In the genomic region with DNA sequence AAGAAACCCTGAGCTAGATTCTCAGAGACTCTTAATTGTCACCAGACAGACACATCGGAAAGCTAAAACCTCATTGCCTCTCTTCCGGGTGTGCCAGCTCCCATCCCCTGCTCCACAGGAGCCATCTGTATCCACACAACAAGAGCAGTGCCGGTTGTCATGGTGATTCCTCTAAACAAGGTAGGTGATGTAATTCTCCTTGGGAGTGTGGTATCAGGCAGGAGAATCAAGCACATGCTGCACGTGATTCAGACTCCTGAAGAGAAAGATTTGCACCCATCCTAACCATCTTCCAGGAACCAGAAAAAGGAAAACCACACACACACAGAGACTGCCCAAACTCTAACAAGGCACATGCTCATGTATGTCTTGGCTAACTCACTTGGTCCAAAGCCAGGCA, we compare ENCODE assay signal across 12 mouse cellular contexts.
A peak's percentile ranks its signal among the peaks of the same experiment; 100 is the strongest.
DNase-seq lines count a peak whose midpoint lies in the region; ATAC-seq and TF ChIP-seq lines count a peak whose summit lies in the region.
"Had no signal": no experiment of that assay in that cellular context is flagged by ENCODE, and none has a peak within 500 bp of the region (broad histone marks: within the 10 kb centered on the region; RNA-seq: fewer than 3 reads in every experiment).

No protein-coding gene starts in this region.

- no peak overlapping the region for H3K4me2 ChIP-seq in midbrain, embryonic 14.5 days (ENCODE audit: low read length)
- H3K4me2 ChIP-seq in midbrain, embryonic 11.5 days, result no peak overlapping the region
- H3K4me2 ChIP-seq in heart, embryonic 12.5 days, result no peak overlapping the region

- DNase-seq in midbrain, embryonic 14.5 days, result peak; percentile 80
- DNase-seq in midbrain, embryonic 11.5 days (ENCODE audit: low spot score, missing footprints), result no peak
- DNase-seq in left cerebral cortex, adult 2 months (ENCODE audit: extremely low spot score in 1 of 2, low spot score in 2 of 2), result peak; percentile 47 to 67
- DNase-seq in right cerebral cortex, postnatal 36 days (ENCODE audit: low spot score in 2 of 2), result peak; percentile 82 to 89
- no peak for DNase-seq in heart, postnatal 14 days
- no peak for DNase-seq in heart, embryonic 10.5 days (ENCODE audit: low spot score)
- DNase-seq: adrenal gland, adult 8-10 months; kidney, adult 18-20 months had no signal

- H3K36me3 ChIP-seq in midbrain, embryonic 14.5 days (ENCODE audit: control insufficient read depth, insufficient read depth, low read length), result no peaks in the 10 kb centered on the region
- no peaks in the 10 kb centered on the region for H3K36me3 ChIP-seq in midbrain, embryonic 11.5 days (ENCODE audit: control insufficient read depth, insufficient read depth, low read length)
- no peaks in the 10 kb centered on the region for H3K36me3 ChIP-seq in heart, embryonic 12.5 days
- no peaks in the 10 kb centered on the region for H3K36me3 ChIP-seq in heart, embryonic 10.5 days

- no peaks in the 10 kb centered on the region for H3K27me3 ChIP-seq in midbrain, embryonic 14.5 days (ENCODE audit: control insufficient read depth, insufficient read depth, low read length)
- H3K27me3 ChIP-seq in midbrain, embryonic 11.5 days (ENCODE audit: control insufficient read depth, insufficient read depth, low read length), result no peaks in the 10 kb centered on the region
- H3K27me3 ChIP-seq in heart, embryonic 12.5 days (replicated peaks), result no peaks in the 10 kb centered on the region; the same call in 1 of the 2 replicates
- no peaks in the 10 kb centered on the region for H3K27me3 ChIP-seq in heart, embryonic 10.5 days (ENCODE audit: insufficient read depth, poor library complexity, severe bottlenecking)
- H3K27me3 ChIP-seq: CH12.LX; megakaryocyte, embryonic 14.5 days had no signal

- no peaks in the 10 kb centered on the region for H3K9me3 ChIP-seq in midbrain, embryonic 14.5 days (ENCODE audit: control insufficient read depth, low read length)
- no peaks in the 10 kb centered on the region for H3K9me3 ChIP-seq in midbrain, embryonic 11.5 days (ENCODE audit: control insufficient read depth, low read length)
- no peaks in the 10 kb centered on the region for H3K9me3 ChIP-seq in heart, embryonic 12.5 days (replicated peaks)
- no peaks in the 10 kb centered on the region for H3K9me3 ChIP-seq in heart, embryonic 10.5 days

- no peak overlapping the region for H3K27ac ChIP-seq in midbrain, embryonic 14.5 days (replicated peaks; ENCODE audit: low read depth, low read length)
- H3K27ac ChIP-seq in midbrain, embryonic 11.5 days (ENCODE audit: low read depth, low read length), result no peak overlapping the region
- peak overlapping the region; percentile 89 for H3K27ac ChIP-seq in left cerebral cortex, adult 2 months
- no peak overlapping the region for H3K27ac ChIP-seq in heart, embryonic 12.5 days (ENCODE audit: poor library complexity, severe bottlenecking)
- H3K27ac ChIP-seq in heart, embryonic 10.5 days, result no peak overlapping the region

- TF ChIP-seq CTCF in left cerebral cortex, adult 2 months (IDR thresholded peaks at IDR 0.05), result no peak

- no peak overlapping the region for H3K4me3 ChIP-seq in midbrain, embryonic 14.5 days (replicated peaks; ENCODE audit: low read depth, low read length)
- H3K4me3 ChIP-seq in midbrain, embryonic 11.5 days (ENCODE audit: low read depth, low read length), result no peak overlapping the region
- no peak overlapping the region for H3K4me3 ChIP-seq in left cerebral cortex, adult 2 months
- no peak overlapping the region for H3K4me3 ChIP-seq in heart, embryonic 12.5 days
- H3K4me3 ChIP-seq in heart, embryonic 10.5 days, result no peak overlapping the region
- H3K4me3 ChIP-seq: megakaryocyte, embryonic 14.5 days had no signal

- H3K4me1 ChIP-seq in midbrain, embryonic 14.5 days (ENCODE audit: control insufficient read depth, insufficient read depth, low read length), result peaks cover 19% of the 10 kb centered on the region
- H3K4me1 ChIP-seq in midbrain, embryonic 11.5 days (ENCODE audit: control insufficient read depth, insufficient read depth, low read length), result no peaks in the 10 kb centered on the region
- peaks cover 7% of the 10 kb centered on the region for H3K4me1 ChIP-seq in heart, embryonic 12.5 days (replicated peaks)
- peaks cover 7% of the 10 kb centered on the region for H3K4me1 ChIP-seq in heart, embryonic 10.5 days
- H3K4me1 ChIP-seq: megakaryocyte, embryonic 14.5 days had no signal

- H3K9ac ChIP-seq in midbrain, embryonic 14.5 days (replicated peaks; ENCODE audit: low read length), result no peak overlapping the region
- no peak overlapping the region for H3K9ac ChIP-seq in midbrain, embryonic 11.5 days (ENCODE audit: low read length)
- H3K9ac ChIP-seq in heart, embryonic 12.5 days, result no peak overlapping the region

- intact Hi-C loops in left cerebral cortex, adult 2 months (cut with DNase I), result loop anchor here (2.0 kb wide), 1 partner anchor 82 kb away; no protein-coding TSS in a partner anchor
- intact Hi-C loops in heart, postnatal 14 days (cut with DNase I), result no loop called here

- ATAC-seq in midbrain, embryonic 14.5 days (ENCODE audit: low FRiP score, low TSS enrichment), result no peak; the same call in 1 of the 2 replicates
- ATAC-seq in midbrain, embryonic 11.5 days (ENCODE audit: low FRiP score), result no peak
- ATAC-seq in frontal cortex, adult (ENCODE audit: low TSS enrichment), result peak; percentile 81
- no peak for ATAC-seq in heart, embryonic 12.5 days (ENCODE audit: insufficient number of reproducible peaks, low FRiP score)

- WGBS in midbrain, embryonic 14.5 days, result 25% methylated on average over 4 of the region's 4 CpGs
- WGBS in midbrain, embryonic 11.5 days, result 46% methylated on average over 4 of the region's 4 CpGs
- 63% methylated on average over 4 of the region's 4 CpGs for WGBS in heart, embryonic 12.5 days
- WGBS in heart, embryonic 10.5 days, result 71% methylated on average over 4 of the region's 4 CpGs

Comparison
In these comparisons a context has a peak if more than half of its experiments do, and no peak if none do; other contexts are left out.
1. DNase-seq: peak in midbrain, embryonic 14.5 days (single experiment), left cerebral cortex, adult 2 months (2 of 2) and right cerebral cortex, postnatal 36 days (2 of 2); none in midbrain, embryonic 11.5 days (single experiment), heart, postnatal 14 days (0 of 2) and heart, embryonic 10.5 days (single experiment).